Mouse (Mus musculus) T-cell, adult 66 days (primary cell): ENCODE results near the gene Mfsd13b. TPM values are rescaled to one million over a fixed set of nuclear protein-coding genes. Genes with fewer than 3 reads are reported as not detected.

Experiments used
- total RNA-seq, 2 experiments: library from RNA; stranded (reverse); gene quantifications; 3 replicates in 1 of 2; 4 replicates in 1 of 2; pipeline ENCODE4 v1.2.4; 2023

Gene Mfsd13b
- total RNA-seq = 1 to 10 TPM in 1 of 2 experiments, not detected in 1; 2.1 TPM

DNA sequence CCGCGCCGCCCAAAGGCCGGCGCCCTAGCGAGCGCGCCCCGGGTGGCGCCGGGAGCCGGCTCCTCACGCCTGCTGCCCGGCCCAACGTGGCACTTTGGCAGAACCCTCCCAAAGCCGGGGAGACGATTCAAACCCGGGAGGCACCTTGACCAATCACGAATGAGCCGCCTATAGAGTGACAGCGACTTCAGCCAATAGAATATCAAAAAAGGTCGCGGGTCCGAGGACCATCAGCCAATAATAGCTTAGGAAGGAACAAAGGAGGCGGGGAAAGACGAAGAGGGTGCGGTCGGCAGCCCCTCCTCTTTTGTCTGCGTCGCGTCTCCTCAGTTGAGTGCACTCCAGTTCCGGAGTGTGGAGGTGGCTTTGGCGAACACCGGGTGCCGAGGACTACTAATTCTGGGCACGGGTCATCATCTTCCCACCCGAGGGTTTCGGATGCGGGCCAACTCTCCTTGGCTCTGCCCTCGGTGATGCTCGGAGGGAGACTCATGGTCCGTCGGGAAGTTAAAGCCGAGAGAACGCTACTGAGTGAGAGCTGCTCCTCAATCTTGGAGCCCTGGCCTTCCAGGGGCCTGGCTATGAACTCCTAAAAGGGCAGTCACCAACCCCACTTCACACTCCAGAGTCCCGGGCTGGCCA lies at the start of gene Mfsd13b, which contains the start of gene Cdr2:
TSS of gene Mfsd13b (plus strand) at position 310 of the 642 bp plus-strand sequence.
TSS of gene Cdr2 (minus strand) at position 113 of the 642 bp plus-strand sequence.

DNA sequence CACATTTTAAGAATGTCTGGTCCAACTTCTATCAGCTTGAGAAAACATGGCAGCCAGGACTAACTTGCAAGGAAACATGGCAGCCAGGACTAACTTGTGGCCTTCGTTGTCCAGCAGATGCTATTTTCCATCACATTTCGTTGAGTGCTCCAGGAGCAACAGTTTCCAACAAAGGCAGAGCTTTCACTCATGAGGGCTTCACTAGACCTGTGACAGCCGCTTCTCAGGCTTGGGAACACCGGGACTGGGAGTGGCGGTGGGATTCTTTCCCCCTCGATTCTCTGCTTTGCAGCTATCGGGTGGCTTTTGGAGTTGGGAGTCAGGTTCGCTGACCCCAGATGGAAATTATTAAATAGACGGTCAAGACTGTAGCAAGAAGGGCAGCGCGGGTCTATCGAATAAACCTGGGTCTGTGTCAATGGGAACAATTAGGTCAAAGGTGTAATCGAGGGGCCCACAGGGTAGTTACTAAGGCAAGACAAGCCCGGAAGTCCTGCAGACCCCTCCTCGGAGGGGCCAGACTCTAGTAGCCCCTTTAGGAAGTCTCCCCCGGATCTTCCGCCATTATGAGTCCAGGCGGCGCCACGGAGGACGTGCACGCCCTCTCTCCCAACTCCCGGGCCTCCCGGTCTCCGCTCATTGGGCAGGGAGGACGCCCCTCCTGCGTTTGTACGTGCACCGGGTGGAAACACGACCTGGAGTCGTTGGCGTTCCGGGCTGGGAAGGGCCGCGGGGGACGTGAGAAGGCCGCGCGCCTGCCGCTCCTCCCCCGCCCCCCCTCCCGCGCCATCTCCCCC lies 51.7 kb downstream of the Mfsd13b start, which contains the start of gene Mettl9:
TSS of gene Mettl9 (plus strand) at position 590 of the 797 bp plus-strand sequence.

Other genes with a start within 250 kb of the Mfsd13b start
- gene Vwa3a, start 243.2 kb upstream of the Mfsd13b start, total RNA-seq = under 1 TPM; 0.15 to 0.47 TPM
- gene Gm5737, start 170.1 kb upstream of the Mfsd13b start, total RNA-seq = not detected
- gene Eef2k, start 139.7 kb upstream of the Mfsd13b start, total RNA-seq = 10 to 100 TPM; 13.4 to 13.5 TPM
- 10 to 100 TPM; 38.0 to 40.5 TPM for gene Polr3e, start 64.8 kb upstream of the Mfsd13b start, total RNA-seq
- 10 to 100 TPM; 22.6 to 22.9 TPM for gene Cdr2, start 197 bp upstream of the Mfsd13b start, total RNA-seq
- gene Mettl9, start 51.9 kb downstream of the Mfsd13b start, total RNA-seq = 100 to 1,000 TPM; 121 to 132 TPM
- 1 to 10 TPM in 1 of 2 experiments, under 1 TPM in 1; 0.27 to 1.1 TPM for gene Igsf6, start 92.1 kb downstream of the Mfsd13b start, total RNA-seq
- 1 to 10 TPM; 5.4 to 7.2 TPM for gene Otoa, start 99.1 kb downstream of the Mfsd13b start, total RNA-seq